Mouse (Mus musculus) liver, postnatal 0 days (tissue): ENCODE data around the gene Frmd6.

ENCODE experiments used
- CTCF ChIP-seq: sonication (generic); IDR thresholded peaks from 2 replicates; pipeline ENCODE4 v1.5.1; 2016; ENCODE audit warnings: antibody characterized with exemption, low read depth
- EP300 ChIP-seq: IDR thresholded peaks from 2 replicates; pipeline ENCODE4 v1.6.1; 2016; ENCODE audit warnings: antibody characterized with exemption, low read depth, mild to moderate bottlenecking

- TF ChIP-seq CTCF (no peak), EP300 (no peak)
Observed at GRCm38 (mm10) chr12:70946585-70947256, 121.4 kb downstream of the Frmd6 start.
